Mouse (Mus musculus) liver, adult 2 months (tissue): ENCODE results near the gene Trim40.

ENCODE experiments used
- CTCF ChIP-seq: fragments of 200-500 bp; IDR thresholded peaks from 2 replicates; pipeline ENCODE4 v1.5.1; 2011; ENCODE audit warnings: low read depth, low read length, control low read depth
- POLR2A ChIP-seq: fragments of 200-500 bp; IDR thresholded peaks from 2 replicates; pipeline ENCODE4 v1.6.1; 2011; ENCODE audit warnings: low read length, control low read depth; ENCODE audit not compliant: insufficient read depth; ENCODE audit errors: extremely low read depth

GRCm38 (mm10) chr17:36893387-36893786 is 3.5 kb upstream of the Trim40 start:
- no peak for TF ChIP-seq POLR2A
- TF ChIP-seq CTCF: no peak
